Mouse (Mus musculus) hindbrain, embryonic 14.5 days (tissue): ENCODE measurements at regions not wholly inside any gene's neighbourhood (a gene's known extent, or its start where the extent isn't known, plus 50 kb on each side); places are given as distances from the start of the nearest gene placed in this dataset.

Experiments used
- ATAC-seq: fragments of 200-750 bp; cut with Nextera tagmentation; 2 replicates; pipeline ENCODE4 v1.8.0; 2017; ENCODE audit warnings: moderate number of reproducible peaks, mild to moderate bottlenecking, moderate TSS enrichment, moderate library complexity; ENCODE audit not compliant: low FRiP score
- DNase-seq: peaks from one replicate; pipeline ENCODE4 v3.0.0-alpha.2; 2015; ENCODE audit warnings: low spot score
- H3K27ac ChIP-seq: fragments of 300-500 bp; sonication (generic); 2 replicates; pipeline ENCODE4 v1.5.1; 2014; ENCODE audit warnings: mild to moderate bottlenecking, moderate library complexity
- H3K27me3 ChIP-seq: fragments of 300-500 bp; sonication (generic); 2 replicates; pipeline ENCODE4 v1.6.1; 2014; ENCODE audit warnings: mild to moderate bottlenecking, low read length, mixed read lengths; ENCODE audit not compliant: control insufficient read depth, insufficient read depth
- H3K36me3 ChIP-seq: fragments of 300-500 bp; sonication (generic); replicated peaks from 2 replicates; pipeline ENCODE4 v1.6.1; 2014; ENCODE audit not compliant: control insufficient read depth, insufficient read depth
- H3K4me1 ChIP-seq: fragments of 300-500 bp; sonication (generic); replicated peaks from 2 replicates; pipeline ENCODE4 v1.6.1; 2014; ENCODE audit warnings: antibody characterized with exemption, low read length, mixed read lengths; ENCODE audit not compliant: control insufficient read depth, insufficient read depth
- H3K4me2 ChIP-seq: fragments of 300-500 bp; sonication (generic); replicated peaks from 2 replicates; pipeline ENCODE4 v1.6.1; 2014; ENCODE audit warnings: mild to moderate bottlenecking, moderate library complexity
- H3K4me3 ChIP-seq: fragments of 300-500 bp; sonication (generic); replicated peaks from 2 replicates; pipeline ENCODE4 v1.5.1; 2014; ENCODE audit warnings: mild to moderate bottlenecking, low read length
- H3K9ac ChIP-seq: fragments of 300-500 bp; sonication (generic); 2 replicates; pipeline ENCODE4 v1.6.1; 2014
- H3K9me3 ChIP-seq: fragments of 300-500 bp; sonication (generic); 2 replicates; pipeline ENCODE4 v1.6.1; 2016; ENCODE audit warnings: low read length; ENCODE audit not compliant: control insufficient read depth
- WGBS: fragments of 180-500 bp; shearing (Covaris S2); extraction: QIAGEN DNeasy Blood & Tissue Kit; methylation state at CpG from one replicate; pipeline ENCODE4 v1.1.7; 2014; 5-methylcytosine and 5-hydroxymethylcytosine counted together

GRCm38 (mm10) chr12:77056748-77057370, 94.9 kb upstream of the Max start:
- ATAC-seq: no peak
- 74% methylated on average over 5 of the region's 5 CpGs for WGBS
- Histone ChIP-seq H3K27me3 (no peaks in the 10 kb centered on the region), H3K9me3 (no peaks in the 10 kb centered on the region), H3K4me2 (no peak overlapping the region), H3K27ac (no peak overlapping the region), H3K9ac (no peak overlapping the region), H3K4me1 (no peaks in the 10 kb centered on the region), H3K36me3 (no peaks in the 10 kb centered on the region), H3K4me3 (no peak overlapping the region)
- no peak for DNase-seq

- no peaks in the 10 kb centered on the region for H3K27me3 ChIP-seq
- H3K9me3 ChIP-seq: no peaks in the 10 kb centered on the region
- no peak overlapping the region for H3K9ac ChIP-seq
- no peak for DNase-seq
- WGBS: 91% methylated on average over 5 of the region's 5 CpGs
- no peak overlapping the region for H3K4me2 ChIP-seq
- no peaks in the 10 kb centered on the region for H3K4me1 ChIP-seq
- no peak overlapping the region for H3K4me3 ChIP-seq
- H3K27ac ChIP-seq: no peak overlapping the region
- H3K36me3 ChIP-seq: no peaks in the 10 kb centered on the region
- no peak for ATAC-seq
Observed at GRCm38 (mm10) chr12:77054700-77055099, 92.7 kb upstream of the Max start.

DNA sequence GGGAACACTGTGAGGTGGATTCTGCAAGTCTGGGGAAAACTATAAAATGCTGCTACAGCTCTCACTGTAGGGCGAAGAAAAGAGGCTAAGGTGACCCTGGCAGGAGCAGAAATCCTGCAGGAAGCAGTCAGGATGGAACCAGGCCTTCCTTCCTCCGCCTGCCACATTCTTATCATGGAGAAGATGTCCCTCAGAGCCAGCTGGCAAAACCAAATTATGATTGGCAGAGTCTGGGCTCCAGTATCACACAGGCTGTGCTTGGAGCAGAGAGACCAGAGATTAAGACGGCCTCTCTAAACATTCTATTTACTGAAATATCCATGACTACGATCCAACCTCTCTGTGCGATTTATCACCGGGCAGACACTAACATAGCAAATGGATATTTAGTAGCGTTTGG, 92.2 kb upstream of the Max start:
- DNase-seq (no peak), ATAC-seq (no peak)
- no peak overlapping the region for H3K4me2 ChIP-seq
- H3K4me1 ChIP-seq: no peaks in the 10 kb centered on the region
- no peak overlapping the region for H3K4me3 ChIP-seq
- no peaks in the 10 kb centered on the region for H3K27me3 ChIP-seq
- H3K9ac ChIP-seq: no peak overlapping the region
- no peak overlapping the region for H3K27ac ChIP-seq
- H3K36me3 ChIP-seq: no peaks in the 10 kb centered on the region
- 93% methylated on average over 7 of the region's 7 CpGs for WGBS
- H3K9me3 ChIP-seq: no peaks in the 10 kb centered on the region

GRCm38 (mm10) chr12:77052853-77053252, 90.9 kb upstream of the Max start:
- no peak overlapping the region for H3K27ac ChIP-seq
- no peak overlapping the region for H3K4me3 ChIP-seq
- no peaks in the 10 kb centered on the region for H3K36me3 ChIP-seq
- ATAC-seq (no peak), DNase-seq (no peak)
- no peaks in the 10 kb centered on the region for H3K27me3 ChIP-seq
- H3K4me1 ChIP-seq: no peaks in the 10 kb centered on the region
- 75% methylated on average over 6 of the region's 6 CpGs for WGBS
- H3K9me3 ChIP-seq: no peaks in the 10 kb centered on the region
- H3K9ac ChIP-seq: no peak overlapping the region
- no peak overlapping the region for H3K4me2 ChIP-seq

DNA sequence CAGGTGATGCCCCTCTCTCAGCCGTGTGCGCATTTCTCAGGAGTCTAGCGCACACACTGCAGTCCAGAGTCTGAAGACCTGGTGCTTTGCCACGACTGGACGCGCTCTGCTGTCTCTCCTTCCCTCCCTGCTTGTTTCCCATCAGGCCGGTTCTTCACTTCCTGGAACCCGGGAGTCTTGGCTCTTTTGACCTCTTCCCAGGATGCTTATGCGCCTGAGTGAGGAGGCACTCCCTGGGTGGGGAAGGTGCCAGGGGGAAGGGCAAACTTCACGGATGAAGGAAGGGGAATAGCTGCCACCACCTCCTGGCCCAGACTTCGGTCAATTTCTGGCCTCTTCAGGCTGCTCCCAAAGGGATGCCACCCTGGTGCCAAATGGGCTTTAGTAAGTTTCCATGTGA, 86.4 kb upstream of the Max start:
- 48% methylated on average over 11 of the region's 11 CpGs for WGBS
- H3K4me2 ChIP-seq: no peak overlapping the region
- H3K4me1 ChIP-seq: no peaks in the 10 kb centered on the region
- no peaks in the 10 kb centered on the region for H3K27me3 ChIP-seq
- H3K36me3 ChIP-seq: no peaks in the 10 kb centered on the region
- DNase-seq (no peak), ATAC-seq (no peak)
- H3K9ac ChIP-seq: no peak overlapping the region
- no peak overlapping the region for H3K4me3 ChIP-seq
- H3K9me3 ChIP-seq: no peaks in the 10 kb centered on the region
- H3K27ac ChIP-seq: no peak overlapping the region

- Histone ChIP-seq H3K9me3 (no peaks in the 10 kb centered on the region), H3K4me1 (no peaks in the 10 kb centered on the region), H3K9ac (no peak overlapping the region), H3K4me2 (no peak overlapping the region), H3K27me3 (no peaks in the 10 kb centered on the region), H3K27ac (no peak overlapping the region), H3K36me3 (no peaks in the 10 kb centered on the region), H3K4me3 (no peak overlapping the region)
- DNase-seq (no peak), ATAC-seq (no peak)
- WGBS: 73% methylated on average over 1 of the region's 1 CpGs
Observed at GRCm38 (mm10) chr12:77047273-77047672, 85.3 kb upstream of the Max start.

- Histone ChIP-seq H3K9me3 (no peaks in the 10 kb centered on the region), H3K4me1 (no peaks in the 10 kb centered on the region), H3K36me3 (no peaks in the 10 kb centered on the region), H3K4me3 (no peak overlapping the region), H3K9ac (no peak overlapping the region), H3K4me2 (no peak overlapping the region), H3K27ac (no peak overlapping the region), H3K27me3 (no peaks in the 10 kb centered on the region)
- DNase-seq (no peak), ATAC-seq (no peak)
- 48% methylated on average over 2 of the region's 2 CpGs for WGBS
Observed at GRCm38 (mm10) chr12:77045956-77046355, 84.0 kb upstream of the Max start.

DNA sequence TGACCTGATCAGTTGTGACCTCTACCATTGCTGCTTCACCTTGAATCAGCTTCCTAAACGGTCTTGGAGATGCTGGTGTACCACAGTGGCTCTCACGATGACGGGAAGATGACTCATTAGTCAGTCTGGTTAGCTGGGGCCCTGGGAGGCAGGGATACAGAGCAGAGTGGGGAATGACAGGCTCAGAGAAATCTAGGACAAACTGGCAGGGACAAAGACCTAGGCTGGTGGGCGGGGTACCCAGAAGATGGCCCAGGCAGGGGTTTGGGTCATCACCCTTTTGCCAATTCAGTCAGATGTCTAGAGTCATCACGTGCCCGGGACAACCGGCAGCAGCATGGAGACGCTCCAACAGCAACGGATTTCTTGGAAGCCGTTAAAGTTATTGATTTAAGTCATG, 83.4 kb upstream of the Max start:
- H3K4me2 ChIP-seq: no peak overlapping the region
- H3K4me1 ChIP-seq: no peaks in the 10 kb centered on the region
- no peaks in the 10 kb centered on the region for H3K9me3 ChIP-seq
- WGBS: 87% methylated on average over 10 of the region's 10 CpGs
- no peaks in the 10 kb centered on the region for H3K36me3 ChIP-seq
- DNase-seq (no peak), ATAC-seq (no peak)
- H3K27me3 ChIP-seq: no peaks in the 10 kb centered on the region
- no peak overlapping the region for H3K9ac ChIP-seq
- H3K4me3 ChIP-seq: no peak overlapping the region
- no peak overlapping the region for H3K27ac ChIP-seq

GRCm38 (mm10) chr12:77042356-77042755, 80.4 kb upstream of the Max start:
- no peak overlapping the region for H3K27ac ChIP-seq
- H3K9ac ChIP-seq: no peak overlapping the region
- ATAC-seq: no peak
- H3K36me3 ChIP-seq: no peaks in the 10 kb centered on the region
- WGBS: 59% methylated on average over 4 of the region's 4 CpGs
- DNase-seq: no peak
- H3K4me1 ChIP-seq: no peaks in the 10 kb centered on the region
- H3K9me3 ChIP-seq: no peaks in the 10 kb centered on the region
- H3K4me2 ChIP-seq: no peak overlapping the region
- no peaks in the 10 kb centered on the region for H3K27me3 ChIP-seq
- H3K4me3 ChIP-seq: no peak overlapping the region

DNA sequence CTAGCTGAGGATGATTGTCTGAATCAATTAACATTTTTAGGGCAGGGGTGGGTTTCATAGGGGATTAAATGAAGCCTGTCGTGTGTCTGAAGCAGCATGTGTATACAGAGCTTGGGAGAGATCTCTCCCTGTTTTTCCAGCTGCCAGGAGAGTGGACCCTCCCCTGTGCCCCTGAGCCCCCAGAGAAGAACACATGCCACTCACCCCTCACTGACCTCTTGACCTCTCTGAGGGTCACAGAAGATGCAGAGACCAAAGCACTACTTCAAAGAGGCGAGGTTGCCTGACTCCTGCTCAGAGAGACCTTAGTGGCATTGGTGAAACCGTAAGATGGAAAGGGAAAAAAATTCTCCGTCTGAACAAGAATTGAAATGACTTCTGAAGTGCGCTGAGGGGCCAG, 79.1 kb upstream of the Max start:
- Histone ChIP-seq H3K4me1 (no peaks in the 10 kb centered on the region), H3K4me3 (no peak overlapping the region), H3K9me3 (no peaks in the 10 kb centered on the region), H3K27me3 (no peaks in the 10 kb centered on the region), H3K9ac (no peak overlapping the region), H3K36me3 (no peaks in the 10 kb centered on the region), H3K27ac (no peak overlapping the region), H3K4me2 (no peak overlapping the region)
- DNase-seq (no peak), ATAC-seq (no peak)
- WGBS: 37% methylated on average over 5 of the region's 5 CpGs
